Mouse (Mus musculus): ENCODE results near the gene Myo6.

DNA sequence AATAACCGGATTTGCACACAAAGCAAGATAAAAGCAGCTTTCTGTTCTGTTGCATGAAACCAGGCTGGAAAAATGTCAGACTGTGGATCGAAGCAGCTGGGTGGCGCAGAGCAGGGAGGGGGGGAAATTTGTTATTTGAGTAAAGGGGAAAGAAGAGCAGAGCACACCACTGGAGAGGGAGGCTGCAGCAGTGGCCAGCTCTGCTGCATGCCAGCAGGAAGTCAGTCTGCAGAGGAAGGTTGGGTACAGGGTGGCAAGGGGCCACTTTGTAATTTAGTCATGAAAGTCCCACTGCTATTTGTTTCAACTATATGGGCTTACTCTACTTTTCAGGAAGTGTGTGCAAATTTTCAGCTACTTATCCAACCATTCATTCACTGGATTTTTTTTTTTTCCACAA, 31.3 kb downstream of the Myo6 start:
- no peak for TF ChIP-seq CTCF (IDR thresholded peaks at IDR 0.05; ENCODE audit: borderline replicate concordance, insufficient read depth, low read depth, low read length)
- no peak for TF ChIP-seq POLR2A (IDR thresholded peaks at IDR 0.05; ENCODE audit: borderline replicate concordance, insufficient read depth, low read length)

Measured in cerebellum, adult 2 months (tissue).